Mouse (Mus musculus): ENCODE results near the gene Exosc7.

- TF ChIP-seq POLR2A (IDR thresholded peaks at IDR 0.05; ENCODE audit: insufficient read depth, low read length), result no peak
- no peak for TF ChIP-seq EP300 (IDR thresholded peaks at IDR 0.05; ENCODE audit: insufficient read depth, low read depth, low read length)
- no peak for TF ChIP-seq CTCF (IDR thresholded peaks at IDR 0.05; ENCODE audit: low read depth, low read length)
These were observed 10.0 kb downstream of the Exosc7 start for GRCm38 (mm10) chr9:123123017-123123416.

Data from ES-Bruce4 (cell line).